7 mouse cellular contexts compared by ENCODE assay signal in the genomic region with DNA sequence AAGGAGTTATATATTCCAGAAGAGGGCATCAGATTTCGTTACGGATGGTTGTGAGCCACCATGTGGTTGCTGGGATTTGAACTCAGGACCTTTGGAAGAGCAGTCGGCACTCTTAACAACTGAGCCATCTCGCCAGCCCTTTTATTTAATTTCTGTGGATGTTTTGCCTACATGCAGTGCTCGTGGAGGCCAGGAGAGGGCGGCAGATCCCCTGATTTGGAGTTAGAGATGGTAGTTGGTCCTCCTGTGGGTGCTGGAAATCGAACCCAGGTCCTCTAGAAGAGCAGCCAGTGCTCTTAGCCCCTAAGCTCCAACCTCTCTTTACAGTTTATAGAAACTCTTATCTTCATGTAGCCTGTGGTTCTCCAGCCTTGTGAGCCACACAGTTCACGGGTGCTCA. TPM values are rescaled to one million over a fixed set of nuclear protein-coding genes. Genes with fewer than 3 reads are reported as not detected.
DNase-seq lines count a peak whose midpoint lies in the region; ATAC-seq and TF ChIP-seq lines count a peak whose summit lies in the region.
"Not testable (repeated sequence)": the region's sequence is repeated elsewhere in the genome, so short reads cannot be mapped to it uniquely, and the experiment has no call there.

No protein-coding gene starts in this region.

- not testable (repeated sequence) for H3K36me3 ChIP-seq in MEL (ENCODE audit: control insufficient read depth in 1 of 2, insufficient read depth in 2 of 2, low read length in 2 of 2); hindbrain, postnatal 0 days (ENCODE audit: insufficient read depth, low read length); limb, embryonic 10.5 days; lung, embryonic 14.5 days (ENCODE audit: insufficient read depth); stomach, postnatal 0 days (ENCODE audit: control insufficient read depth, insufficient read depth, low read length)

- peak; percentile 62 to 75 (median 70) for TF ChIP-seq CTCF in MEL (IDR thresholded peaks at IDR 0.05 in 2 of 3, conservative IDR thresholded peaks at IDR 0.05 in 1 of 3; ENCODE audit: control insufficient read depth in 1 of 3, insufficient read depth in 1 of 3, low read depth in 2 of 3, low read length in 3 of 3, poor library complexity in 1 of 3, severe bottlenecking in 1 of 3)
- peak; percentile 25; the same call in 1 of the 2 replicates for TF ChIP-seq CTCF in brain, embryonic 14.5 days (IDR thresholded peaks at IDR 0.05; ENCODE audit: borderline replicate concordance, extremely low read depth, insufficient read depth, insufficient read length)
- peak; percentile 28; the same call in 1 of the 2 replicates for TF ChIP-seq CTCF in hindbrain, postnatal 0 days (IDR thresholded peaks at IDR 0.05; ENCODE audit: low read depth)
- TF ChIP-seq CTCF in lung, embryonic 14.5 days (IDR thresholded peaks at IDR 0.05; ENCODE audit: low read depth), result peak; percentile 42
- peak; percentile 48 for TF ChIP-seq CTCF in stomach, postnatal 0 days (IDR thresholded peaks at IDR 0.05; ENCODE audit: low read depth)

- H3K4me3 ChIP-seq in MEL (ENCODE audit: control insufficient read depth in 1 of 2, insufficient read depth in 1 of 2, low read depth in 2 of 2, low read length in 2 of 2); hindbrain, postnatal 0 days (ENCODE audit: low read length); limb, embryonic 10.5 days; lung, embryonic 14.5 days (ENCODE audit: low read depth, low read length); stomach, postnatal 0 days (ENCODE audit: low read depth, low read length): not testable (repeated sequence)

- 85% methylated on average over 8 of the region's 8 CpGs for WGBS in hindbrain, postnatal 0 days
- 84% methylated on average over 8 of the region's 8 CpGs for WGBS in limb, embryonic 10.5 days
- WGBS in lung, embryonic 14.5 days, result 80% methylated on average over 8 of the region's 8 CpGs
- WGBS in stomach, postnatal 0 days, result 91% methylated on average over 8 of the region's 8 CpGs

- ATAC-seq in hindbrain, postnatal 0 days; lung, embryonic 14.5 days (ENCODE audit: insufficient read depth); stomach, postnatal 0 days (ENCODE audit: low FRiP score, low TSS enrichment): not testable (repeated sequence)

- H3K27ac ChIP-seq in MEL (ENCODE audit: control insufficient read depth, low read depth, low read length); hindbrain, postnatal 0 days; lung, embryonic 14.5 days (ENCODE audit: low read depth); stomach, postnatal 0 days (replicated peaks): not testable (repeated sequence)
- H3K27ac ChIP-seq in limb, embryonic 10.5 days, result peak overlapping the region; percentile 83; the same call in 1 of the 2 replicates

- not testable (repeated sequence) for H3K4me2 ChIP-seq in hindbrain, postnatal 0 days (ENCODE audit: low read depth, low read length); lung, embryonic 14.5 days; stomach, postnatal 0 days (replicated peaks; ENCODE audit: low read depth)

- DNase-seq in B cell, adult 2 months, result peak; percentile 14 to 15
- peak; percentile 57 for DNase-seq in MEL (ENCODE audit: low read depth, low spot score)
- DNase-seq in brain, embryonic 14.5 days (ENCODE audit: low read depth); hindbrain, postnatal 0 days (ENCODE audit: low spot score); limb, embryonic 10.5 days (ENCODE audit: low spot score); lung, embryonic 14.5 days; stomach, postnatal 0 days (ENCODE audit: low spot score): not testable (repeated sequence)

- H3K4me1 ChIP-seq in MEL (ENCODE audit: control insufficient read depth in 1 of 2, insufficient read depth in 2 of 2, low read length in 2 of 2); hindbrain, postnatal 0 days (ENCODE audit: insufficient read depth, low read length); lung, embryonic 14.5 days (ENCODE audit: insufficient read depth); stomach, postnatal 0 days (replicated peaks; ENCODE audit: control insufficient read depth, insufficient read depth): not testable (repeated sequence)
- H3K4me1 ChIP-seq in limb, embryonic 10.5 days, result peaks cover 33% of the 10 kb centered on the region

- not testable (repeated sequence) for TF ChIP-seq POLR2A in MEL (IDR thresholded peaks at IDR 0.05; ENCODE audit: control insufficient read depth in 1 of 2, insufficient read depth in 1 of 2, low read depth in 1 of 2, low read length in 2 of 2, poor library complexity in 1 of 2); brain, embryonic 14.5 days (IDR thresholded peaks at IDR 0.05; ENCODE audit: borderline replicate concordance, extremely low read depth, insufficient read depth, insufficient read length, poor library complexity, severe bottlenecking)

- not testable (repeated sequence) for H3K9me3 ChIP-seq in MEL (replicated peaks; ENCODE audit: insufficient read depth, low read length); hindbrain, postnatal 0 days (ENCODE audit: low read length); limb, embryonic 10.5 days (replicated peaks); lung, embryonic 14.5 days (ENCODE audit: low read depth, low read length); stomach, postnatal 0 days (ENCODE audit: control insufficient read depth, low read length)

- TF ChIP-seq RAD21 in MEL (IDR thresholded peaks at IDR 0.05; ENCODE audit: low read depth, low read length), result peak; percentile 77

- TF ChIP-seq EP300 in MEL (IDR thresholded peaks at IDR 0.05; ENCODE audit: low read depth in 1 of 2, low read length in 2 of 2); stomach, postnatal 0 days (optimal IDR thresholded peaks at IDR 0.05): not testable (repeated sequence)

- H3K9ac ChIP-seq in MEL (ENCODE audit: control insufficient read depth, low read depth, low read length, poor library complexity, severe bottlenecking); hindbrain, postnatal 0 days (replicated peaks; ENCODE audit: low read length); lung, embryonic 14.5 days; stomach, postnatal 0 days (ENCODE audit: low read length): not testable (repeated sequence)

- not testable (repeated sequence) for H3K79me2 ChIP-seq in MEL (ENCODE audit: control insufficient read depth, insufficient read depth, low read length, poor library complexity)

- H3K27me3 ChIP-seq in MEL (ENCODE audit: control insufficient read depth in 1 of 2, insufficient read depth in 2 of 2, low read length in 2 of 2); hindbrain, postnatal 0 days (ENCODE audit: insufficient read depth, low read length); limb, embryonic 10.5 days (ENCODE audit: low read depth, poor library complexity, severe bottlenecking); lung, embryonic 14.5 days (ENCODE audit: insufficient read depth, low read length); stomach, postnatal 0 days (ENCODE audit: control insufficient read depth, insufficient read depth, low read length): not testable (repeated sequence)

TF ChIP-seq in MEL, 35 proteins besides CTCF, POLR2A, EP300 and RAD21:
- TF ChIP-seq MAZ (IDR thresholded peaks at IDR 0.05; ENCODE audit: low read depth, low read length) (0 out of 2 replicates have a peak, but pooled peaks have one; percentile 24), ZC3H11A (IDR thresholded peaks at IDR 0.05; ENCODE audit: low read depth, low read length) (peak; percentile 63), SMC3 (IDR thresholded peaks at IDR 0.05; ENCODE audit: low read depth, low read length) (peak; percentile 72)

RNA-seq across cellular contexts. Expression of a gene that starts 8.1 kb away (rescaled TPM):
- 239 and 249 TPM in 2 replicates for total RNA-seq in MEL (2012; rRNA removed)
- 100 to 1,000 TPM in 1 of 2 experiments, not detected in 1; 158 TPM for polyA plus RNA-seq in MEL (2012; ENCODE audit: insufficient read depth in 1 of 2, insufficient read length in 2 of 2, low read depth in 1 of 2, low replicate concordance in 2 of 2, missing spikeins in 1 of 2)
- 71.0 and 82.5 TPM in 2 replicates for polyA plus RNA-seq in brain, embryonic 14.5 days (2012; rRNA removed)
- 76.8 and 82.5 TPM in 2 replicates for total RNA-seq in hindbrain, postnatal 0 days (2014; rRNA removed)
- 293 and 315 TPM in 2 replicates for polyA plus RNA-seq in hindbrain, postnatal 0 days (2015; fragmentation: Nextera tagmentation; extraction: Ambion mirVana)
- 254 and 274 TPM in 2 replicates for polyA plus RNA-seq in limb, embryonic 10.5 days (2016; fragmentation: Nextera tagmentation; extraction: Ambion mirVana)
- 272 and 281 TPM in 2 replicates for polyA plus RNA-seq in lung, embryonic 14.5 days (2014; fragmentation: Nextera tagmentation; extraction: Ambion mirVana)
- polyA plus RNA-seq in stomach, postnatal 0 days (2015; fragmentation: Nextera tagmentation; extraction: Ambion mirVana), result 359 and 382 TPM in 2 replicates
